Mouse (Mus musculus) midbrain, embryonic 11.5 days (tissue): ENCODE results near the gene Arv1. TPM values are rescaled to one million over a fixed set of nuclear protein-coding genes. Genes with fewer than 3 reads are reported as not detected.
A peak's percentile ranks its signal among the peaks of the same experiment; 100 is the strongest.

Experiments
- ATAC-seq: fragments of 200-750 bp; cut with Nextera tagmentation; 2 replicates; pipeline ENCODE4 v1.8.0; 2017; ENCODE audit warnings: moderate TSS enrichment, moderate library complexity; ENCODE audit not compliant: low FRiP score
- DNase-seq: peaks from one replicate; pipeline ENCODE4 v3.0.0; 2015; ENCODE audit warnings: low spot score; ENCODE audit errors: missing footprints
- H3K27ac ChIP-seq: fragments of 300-500 bp; sonication (generic); 2 replicates; pipeline ENCODE4 v1.5.1; 2014; ENCODE audit warnings: low read depth, low read length
- H3K27me3 ChIP-seq: fragments of 300-500 bp; sonication (generic); 2 replicates; pipeline ENCODE4 v1.6.1; 2014; ENCODE audit warnings: mild to moderate bottlenecking, low read length, moderate library complexity, mixed read lengths; ENCODE audit not compliant: control insufficient read depth, insufficient read depth
- H3K36me3 ChIP-seq: fragments of 300-500 bp; sonication (generic); 2 replicates; pipeline ENCODE4 v1.6.1; 2014; ENCODE audit warnings: mild to moderate bottlenecking, low read length, moderate library complexity, mixed read lengths; ENCODE audit not compliant: control insufficient read depth, insufficient read depth
- H3K4me1 ChIP-seq: fragments of 300-500 bp; sonication (generic); 2 replicates; pipeline ENCODE4 v1.6.1; 2014; ENCODE audit warnings: low read length; ENCODE audit not compliant: control insufficient read depth, insufficient read depth
- H3K4me2 ChIP-seq: fragments of 300-500 bp; sonication (generic); 2 replicates; pipeline ENCODE4 v1.6.1; 2014; ENCODE audit warnings: mild to moderate bottlenecking, moderate library complexity
- H3K4me3 ChIP-seq: fragments of 300-500 bp; sonication (generic); 2 replicates; pipeline ENCODE4 v1.5.1; 2014; ENCODE audit warnings: low read depth, low read length
- H3K9ac ChIP-seq: fragments of 300-500 bp; sonication (generic); 2 replicates; pipeline ENCODE4 v1.6.1; 2014; ENCODE audit warnings: low read length
- H3K9me3 ChIP-seq: fragments of 300-500 bp; sonication (generic); 2 replicates; pipeline ENCODE4 v1.6.1; 2016; ENCODE audit warnings: low read length; ENCODE audit not compliant: control insufficient read depth
- WGBS: fragments of 180-500 bp; shearing (Covaris S2); extraction: QIAGEN DNeasy Blood & Tissue Kit; methylation state at CpG from one replicate; pipeline ENCODE4 v1.1.7; 2014; 5-methylcytosine and 5-hydroxymethylcytosine counted together
- polyA plus RNA-seq: library from polyadenylated mRNA; unstranded; fragments of >200 nt; fragmentation: Nextera tagmentation; extraction: Ambion mirVana; gene quantifications from 2 replicates; pipeline ENCODE4 v1.2.1, GENCODE M21; 2014

Gene Arv1
- polyA plus RNA-seq, 1 experiment from 2014 or later = 33.0 TPM

GRCm38 (mm10) chr8:124763061-124763460 lies 41.1 kb downstream of the Arv1 start:
- no peak overlapping the region for H3K4me3 ChIP-seq
- no peak for ATAC-seq
- no peak overlapping the region for H3K9ac ChIP-seq
- H3K36me3 ChIP-seq = no peaks in the 10 kb centered on the region
- no peaks in the 10 kb centered on the region for H3K4me1 ChIP-seq
- DNase-seq = no peak
- H3K27ac ChIP-seq = no peak overlapping the region
- no peaks in the 10 kb centered on the region for H3K9me3 ChIP-seq
- H3K4me2 ChIP-seq = no peak overlapping the region
- no peaks in the 10 kb centered on the region for H3K27me3 ChIP-seq
- 80% methylated on average over 7 of the region's 7 CpGs for WGBS

GRCm38 (mm10) chr8:124772389-124772788 lies 50.5 kb downstream of the Arv1 start:
- Histone ChIP-seq H3K4me1 (no peaks in the 10 kb centered on the region), H3K27ac (no peak overlapping the region), H3K36me3 (no peaks in the 10 kb centered on the region), H3K4me2 (no peak overlapping the region), H3K27me3 (no peaks in the 10 kb centered on the region), H3K9ac (no peak overlapping the region), H3K9me3 (no peaks in the 10 kb centered on the region), H3K4me3 (no peak overlapping the region)
- ATAC-seq (no peak), DNase-seq (no peak)
- WGBS = 79% methylated on average over 2 of the region's 2 CpGs

- ATAC-seq (peak; percentile 48; the same call in 1 of the 2 replicates), DNase-seq (peak; percentile 97)
- 11% methylated on average over 16 of the region's 16 CpGs for WGBS
- H3K4me2 ChIP-seq = peak overlapping the region; percentile 8; the same call in 1 of the 2 replicates
- H3K9me3 ChIP-seq = no peaks in the 10 kb centered on the region
- no peaks in the 10 kb centered on the region for H3K4me1 ChIP-seq
- H3K9ac ChIP-seq = no peak overlapping the region
- H3K4me3 ChIP-seq = no peak overlapping the region
- no peaks in the 10 kb centered on the region for H3K36me3 ChIP-seq
- no peak overlapping the region for H3K27ac ChIP-seq
- H3K27me3 ChIP-seq = no peaks in the 10 kb centered on the region
Measured at GRCm38 (mm10) chr8:124775695-124776094, 53.8 kb downstream of the Arv1 start.

- ATAC-seq (0 out of 2 replicates have a peak, but pooled peaks have one; percentile 52), DNase-seq (peak; percentile 86)
- Histone ChIP-seq H3K9ac (no peak overlapping the region), H3K27ac (no peak overlapping the region; the same call in 1 of the 2 replicates), H3K4me1 (no peaks in the 10 kb centered on the region), H3K27me3 (no peaks in the 10 kb centered on the region), H3K4me3 (no peak overlapping the region), H3K36me3 (no peaks in the 10 kb centered on the region), H3K4me2 (no peak overlapping the region), H3K9me3 (no peaks in the 10 kb centered on the region)
- WGBS = 38% methylated on average over 7 of the region's 7 CpGs
Measured at GRCm38 (mm10) chr8:124780236-124780635, 58.3 kb downstream of the Arv1 start.

GRCm38 (mm10) chr8:124782431-124782830 lies 60.5 kb downstream of the Arv1 start:
- Histone ChIP-seq H3K9me3 (no peaks in the 10 kb centered on the region), H3K27ac (no peak overlapping the region), H3K4me3 (no peak overlapping the region), H3K9ac (no peak overlapping the region), H3K27me3 (no peaks in the 10 kb centered on the region), H3K36me3 (no peaks in the 10 kb centered on the region), H3K4me2 (no peak overlapping the region), H3K4me1 (no peaks in the 10 kb centered on the region)
- ATAC-seq = no peak
- WGBS = 77% methylated on average over 3 of the region's 3 CpGs
- DNase-seq = no peak

- H3K27ac ChIP-seq = no peak overlapping the region
- H3K4me3 ChIP-seq = no peak overlapping the region
- 90% methylated on average over 15 of the region's 15 CpGs for WGBS
- no peak overlapping the region for H3K9ac ChIP-seq
- no peaks in the 10 kb centered on the region for H3K9me3 ChIP-seq
- H3K4me2 ChIP-seq = no peak overlapping the region
- DNase-seq (no peak), ATAC-seq (no peak)
- H3K36me3 ChIP-seq = no peaks in the 10 kb centered on the region
- H3K27me3 ChIP-seq = no peaks in the 10 kb centered on the region
- H3K4me1 ChIP-seq = no peaks in the 10 kb centered on the region
Measured at GRCm38 (mm10) chr8:124783228-124783627, 61.3 kb downstream of the Arv1 start.

Other genes with a start within 250 kb of the Arv1 start
- 40.9 and 42.1 TPM in 2 replicates for gene Cog2, start 201.4 kb upstream of the Arv1 start, polyA plus RNA-seq
- not detected in 2 replicates for gene Agt, start 152.4 kb upstream of the Arv1 start, polyA plus RNA-seq
- not detected in 2 replicates for gene Capn9, start 146.0 kb upstream of the Arv1 start, polyA plus RNA-seq
- gene 2310022B05Rik, start 58.8 kb upstream of the Arv1 start, polyA plus RNA-seq = 17.4 and 21.2 TPM in 2 replicates
- 61.5 and 62.7 TPM in 2 replicates for gene Ttc13, start 156 bp upstream of the Arv1 start, polyA plus RNA-seq
- 2.1 and 2.2 TPM in 2 replicates for gene Fam89a, start 29.7 kb downstream of the Arv1 start, polyA plus RNA-seq
- gene Trim67, start 71.0 kb downstream of the Arv1 start, polyA plus RNA-seq = 2.9 and 3.3 TPM in 2 replicates
- 136 and 138 TPM in 2 replicates for gene Gnpat, start 140.9 kb downstream of the Arv1 start, polyA plus RNA-seq
- gene 2810004N23Rik, start 141.0 kb downstream of the Arv1 start, polyA plus RNA-seq = 40.6 and 41.7 TPM in 2 replicates
- 7.1 and 7.2 TPM in 2 replicates for gene Exoc8, start 175.6 kb downstream of the Arv1 start, polyA plus RNA-seq
- 12.5 and 14.1 TPM in 2 replicates for gene Sprtn, start 175.7 kb downstream of the Arv1 start, polyA plus RNA-seq
- gene Egln1, start 227.2 kb downstream of the Arv1 start, polyA plus RNA-seq = 18.5 and 21.0 TPM in 2 replicates